Mouse (Mus musculus) spleen, adult 2 months (tissue): Measurements from ENCODE around the gene Rps19bp1.

ENCODE experiments used
- CTCF ChIP-seq: fragments of 200-500 bp; IDR thresholded peaks from 2 replicates; pipeline ENCODE4 v1.5.1; 2011; ENCODE audit warnings: mild to moderate bottlenecking, inconsistent platforms; ENCODE audit not compliant: insufficient read depth, insufficient read length, insufficient replicate concordance; ENCODE audit errors: extremely low read depth
- POLR2A ChIP-seq: fragments of 200-500 bp; IDR thresholded peaks from 2 replicates; pipeline ENCODE4 v1.6.1; 2011; ENCODE audit warnings: low read depth, low read length, inconsistent platforms

GRCm38 (mm10) chr15:80306146-80306545 is 42.0 kb upstream of the Rps19bp1 start:
- no peak for TF ChIP-seq CTCF
- no peak for TF ChIP-seq POLR2A
